Mouse (Mus musculus) fibroblast of lung, adult 2 months (primary cell): ENCODE data around the gene Ehd2.

Source experiments
- DNase-seq: peaks from one replicate; pipeline ENCODE4 v3.0.0-alpha.2; 2011; ENCODE audit warnings: low read depth

Ehd2 gene

DNA sequence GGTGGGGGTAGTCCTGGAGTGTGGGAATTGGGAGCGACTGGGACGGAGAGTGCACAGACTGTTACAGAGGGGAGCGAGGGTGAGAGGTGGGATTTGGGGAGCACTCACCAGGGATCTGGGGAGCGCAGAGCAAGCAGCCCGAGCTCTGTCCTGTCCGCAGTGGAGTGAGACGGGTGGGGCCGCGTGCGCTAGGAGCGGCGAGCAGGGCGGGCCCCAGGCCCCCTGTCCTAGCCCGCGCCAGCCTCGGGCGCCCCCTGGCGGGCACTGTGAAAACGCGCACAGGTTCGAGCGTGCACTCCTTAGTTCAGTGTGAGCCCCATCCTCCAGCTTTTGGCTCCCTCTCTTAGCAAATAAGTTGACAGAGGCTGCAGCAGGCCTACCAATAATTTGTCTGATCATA is at the start of gene Ehd2:
Ehd2 (minus strand) TSS at position 256 of the 400 bp plus-strand sequence.
- DNase-seq, result peak; percentile 58

DNA sequence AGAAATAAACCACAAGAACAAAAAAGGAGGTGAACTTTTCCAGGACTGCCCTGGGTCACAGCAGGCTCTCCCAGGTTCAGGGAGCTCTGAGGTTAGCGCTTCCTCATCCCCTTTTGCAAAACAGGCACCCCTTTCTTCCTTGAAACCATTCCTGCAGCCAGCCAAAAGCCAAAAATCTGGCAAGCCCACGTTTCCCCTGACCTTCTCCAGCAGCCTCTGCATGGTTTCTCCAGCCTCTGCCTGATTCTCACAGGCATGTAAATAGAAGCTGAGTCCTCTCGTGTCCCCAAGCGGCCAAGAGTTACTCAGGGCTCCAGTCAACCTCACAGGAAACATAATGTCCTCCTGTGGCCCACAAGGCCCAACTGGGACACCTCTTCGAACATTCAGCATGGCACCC is 48.0 kb upstream of the Ehd2 start:
- no peak for DNase-seq

- no peak for DNase-seq
Measured at GRCm38 (mm10) chr7:16014521-16015175, 47.3 kb upstream of the Ehd2 start.

DNA sequence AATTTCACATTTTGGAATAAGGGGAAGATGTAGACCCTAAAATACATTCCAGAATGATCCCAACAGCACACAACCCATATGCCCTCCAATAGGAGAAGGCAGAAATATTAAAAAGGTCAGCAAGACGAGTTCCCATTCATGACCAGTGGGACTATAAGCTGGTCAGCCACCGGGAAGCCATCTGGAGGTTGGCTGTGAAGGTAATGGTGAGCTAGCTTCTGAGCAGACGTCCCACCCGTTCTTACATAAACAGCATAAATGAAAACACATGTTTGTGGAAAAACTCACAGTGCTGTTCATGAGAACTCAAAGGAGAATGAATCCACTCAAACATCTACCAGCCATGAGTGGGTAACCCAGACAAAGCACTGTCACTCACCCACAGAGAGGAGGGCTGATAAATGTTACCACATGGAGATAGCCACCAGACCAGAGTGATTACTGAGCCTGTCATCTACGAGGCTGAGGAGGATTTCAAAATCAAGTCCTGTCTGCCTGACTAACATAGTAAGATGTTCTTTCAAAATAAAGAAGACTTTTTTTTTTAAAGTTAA is 46.4 kb upstream of the Ehd2 start:
- no peak for DNase-seq

DNA sequence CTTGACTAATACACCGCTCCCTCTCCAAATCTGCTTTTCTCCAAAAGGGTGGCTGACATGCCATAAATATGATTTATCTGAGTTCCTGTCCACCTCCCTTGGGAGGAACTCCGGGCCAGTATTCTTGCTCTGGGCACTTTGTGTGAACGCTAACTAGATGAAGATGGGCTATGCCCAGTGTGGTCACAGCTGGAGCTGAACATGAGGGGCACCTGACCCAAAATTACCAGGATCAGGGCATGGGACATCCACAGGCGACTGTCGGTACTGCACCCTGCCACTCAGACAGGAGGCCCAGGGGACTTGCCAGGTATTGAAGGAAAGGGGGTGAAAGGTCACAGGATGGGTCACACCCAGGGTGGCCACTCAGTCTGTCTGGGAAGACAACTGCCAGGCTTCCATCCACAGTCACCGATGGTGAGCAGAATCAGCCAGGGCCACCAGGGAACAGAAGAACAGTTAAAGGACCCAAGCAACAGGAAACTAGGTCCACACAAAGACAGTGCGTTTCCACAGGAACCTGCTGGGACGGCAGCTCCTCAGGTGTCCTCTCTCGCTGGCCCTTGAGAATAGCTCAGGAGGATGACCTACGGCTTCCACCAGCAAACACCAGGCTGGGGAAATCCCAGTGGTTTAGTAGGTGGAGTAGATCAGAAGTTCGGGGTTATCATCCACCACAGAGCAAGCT is 45.4 kb upstream of the Ehd2 start:
- no peak for DNase-seq

DNA sequence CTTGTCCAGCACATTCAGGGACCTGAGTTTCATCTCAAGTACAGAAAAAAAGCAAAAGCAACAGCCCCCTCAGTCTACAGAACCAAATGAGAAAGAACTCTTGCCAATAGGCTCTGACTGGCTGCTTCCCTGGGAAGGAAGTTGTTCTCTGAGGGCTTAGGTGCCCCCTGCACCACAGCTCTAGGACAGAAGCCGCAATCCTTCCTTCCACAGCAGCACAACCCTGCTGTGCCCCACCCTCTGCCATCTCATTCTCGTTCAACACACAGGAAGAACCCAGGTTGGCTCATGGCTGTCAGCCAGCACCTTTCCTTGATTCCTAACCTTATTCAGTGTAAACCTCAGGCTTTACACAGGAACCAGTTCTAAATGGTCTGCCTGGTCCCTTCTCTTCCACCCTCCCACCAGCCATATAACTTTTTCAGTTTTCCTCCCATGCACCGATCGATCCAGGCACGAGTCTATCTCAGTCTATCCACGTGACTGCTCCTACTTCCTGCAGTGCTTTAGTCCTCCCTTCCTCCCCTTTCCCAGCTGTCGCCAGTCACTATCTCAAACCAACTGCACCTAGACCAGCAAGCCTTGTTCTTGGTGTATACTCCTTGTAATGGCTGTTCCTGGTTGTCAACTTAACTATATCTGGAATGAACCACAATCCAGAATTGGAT is 44.2 kb upstream of the Ehd2 start:
- DNase-seq, result no peak

- no peak for DNase-seq
Measured at GRCm38 (mm10) chr7:16010649-16011048, 43.3 kb upstream of the Ehd2 start.

GRCm38 (mm10) chr7:16009636-16010035 is 42.3 kb upstream of the Ehd2 start:
- no peak for DNase-seq

GRCm38 (mm10) chr7:16005020-16005419 is 37.7 kb upstream of the Ehd2 start:
- DNase-seq, result no peak

DNA sequence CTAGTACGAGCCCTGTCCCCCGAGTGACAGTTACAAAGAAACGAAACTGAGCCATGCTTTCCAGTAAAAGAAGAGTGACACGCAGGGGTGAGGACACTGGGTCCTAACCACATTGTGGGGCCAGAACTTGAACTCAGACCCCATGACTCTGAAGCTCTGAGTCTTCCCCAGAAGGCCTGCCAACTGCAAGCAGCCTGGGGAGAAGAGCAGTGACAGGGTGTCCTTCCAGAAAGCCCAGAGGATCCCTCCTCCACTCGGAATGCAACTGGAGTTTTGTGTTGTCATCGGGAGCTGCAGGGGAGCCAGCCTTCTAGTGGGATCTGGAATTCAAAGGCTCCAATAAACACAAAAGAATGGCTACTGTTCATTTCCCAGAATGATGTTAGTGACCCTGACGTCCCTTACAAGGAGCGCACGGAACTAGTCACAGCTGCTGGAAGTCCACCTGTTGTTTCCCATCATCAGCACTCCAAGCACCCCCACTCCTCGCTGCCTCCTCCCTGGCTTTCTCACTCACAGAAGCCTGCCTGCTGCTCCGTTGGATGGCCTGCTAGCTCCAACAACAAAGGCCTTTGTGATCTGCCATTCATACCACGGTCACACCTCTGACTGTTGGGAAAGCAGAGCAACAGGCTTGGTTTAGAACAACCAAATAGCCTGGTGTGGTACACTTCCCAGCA is 37.0 kb upstream of the Ehd2 start:
- no peak for DNase-seq

DNA sequence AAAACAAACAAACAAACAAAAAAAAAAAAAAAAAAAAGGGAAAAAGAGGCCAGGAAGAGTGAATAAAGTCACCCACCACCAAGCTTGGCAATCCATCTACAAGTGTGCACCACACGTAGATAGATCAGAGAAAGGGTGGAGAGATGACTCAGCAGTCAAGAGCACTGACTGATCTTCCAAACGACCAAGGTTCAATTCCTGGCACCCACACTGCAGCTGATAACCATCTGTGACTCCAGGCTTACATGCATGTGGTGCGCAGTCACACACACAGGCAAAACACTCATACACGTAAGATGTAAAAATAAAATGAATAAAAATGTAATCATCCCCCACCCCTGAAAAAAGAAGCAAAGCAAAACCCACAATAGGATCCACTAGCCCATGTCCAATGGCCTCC is 35.7 kb upstream of the Ehd2 start:
- no peak for DNase-seq

GRCm38 (mm10) chr7:16002171-16002570 is 34.8 kb upstream of the Ehd2 start:
- peak; percentile 96 for DNase-seq

- DNase-seq, result no peak
Measured at GRCm38 (mm10) chr7:16001691-16002090, 34.3 kb upstream of the Ehd2 start.

GRCm38 (mm10) chr7:15993789-15994188 is 26.4 kb upstream of the Ehd2 start:
- no peak for DNase-seq

- DNase-seq, result no peak
Measured at GRCm38 (mm10) chr7:15993152-15993551, 25.8 kb upstream of the Ehd2 start.

DNA sequence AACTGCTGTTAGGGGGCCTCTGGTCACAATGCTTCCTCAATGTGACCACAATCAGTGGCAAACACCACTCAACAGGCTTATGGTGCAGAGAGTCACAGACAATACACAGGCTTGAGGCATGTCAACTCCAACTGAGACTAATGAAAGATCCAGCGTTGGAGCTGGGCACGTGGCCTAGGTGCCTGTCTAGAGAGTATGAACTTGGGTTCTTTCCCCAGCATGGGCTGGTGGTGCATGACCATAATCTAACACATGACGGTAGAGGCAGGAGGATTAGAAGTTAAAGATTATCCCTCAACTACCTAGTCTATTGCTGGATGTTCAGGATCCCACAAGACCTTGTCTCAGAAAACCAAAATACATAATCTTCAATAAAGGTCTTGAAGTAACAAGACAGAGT is 24.4 kb upstream of the Ehd2 start:
- no peak for DNase-seq

- DNase-seq, result no peak
Measured at GRCm38 (mm10) chr7:15987661-15988356, 20.4 kb upstream of the Ehd2 start.

DNA sequence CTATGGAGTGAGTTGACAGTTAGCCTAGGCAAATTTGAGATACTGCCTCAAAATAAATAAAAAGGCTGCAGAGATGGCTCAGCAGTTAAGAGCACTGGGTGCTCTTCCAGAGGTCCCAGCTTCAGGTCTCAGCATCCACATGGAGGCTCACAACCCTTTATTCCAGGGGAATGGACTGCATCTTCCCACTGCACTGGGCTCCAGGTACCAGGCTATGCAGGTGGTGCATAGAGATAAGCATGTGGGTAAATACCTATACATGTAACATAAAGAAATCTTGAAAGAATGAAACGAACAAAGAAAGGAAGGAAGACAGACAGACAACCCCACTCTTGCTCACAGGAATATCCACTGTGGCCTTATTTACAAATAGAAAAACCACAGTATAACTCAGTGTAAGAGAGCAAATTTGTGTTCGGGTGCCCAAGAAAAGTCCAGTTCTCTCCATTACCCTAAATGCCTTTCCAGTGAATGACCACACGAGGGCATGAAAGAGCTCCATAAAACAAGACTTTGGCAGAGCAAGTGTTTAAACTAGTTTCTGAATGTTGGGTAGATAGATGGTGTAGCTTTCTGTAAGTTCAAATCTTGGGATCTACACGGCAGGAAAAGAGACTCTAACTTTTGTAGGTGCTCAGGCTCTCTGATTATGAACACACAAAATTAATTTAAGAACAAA is 15.5 kb upstream of the Ehd2 start:
- DNase-seq, result no peak

GRCm38 (mm10) chr7:15981538-15981937 is 14.2 kb upstream of the Ehd2 start:
- DNase-seq, result no peak

DNA sequence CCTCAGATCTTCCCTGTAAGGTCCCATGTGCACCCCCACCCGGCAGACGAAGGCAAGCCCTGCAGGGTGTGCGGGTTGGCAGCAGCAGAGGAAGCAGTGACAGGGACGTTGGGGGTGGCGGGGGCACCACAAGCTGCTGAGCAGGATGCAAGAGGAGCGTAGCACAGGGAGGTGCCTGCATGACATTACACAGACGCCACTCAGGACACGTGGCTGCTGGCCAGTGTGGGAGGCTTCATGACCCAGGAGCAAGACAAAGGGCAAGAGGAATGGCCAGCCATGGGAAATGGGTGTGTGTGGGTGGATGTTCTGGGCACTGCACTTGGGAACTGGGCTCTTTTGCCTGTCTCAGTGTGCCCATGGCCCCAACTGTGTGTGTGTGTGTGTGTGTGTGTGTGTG is 12.9 kb upstream of the Ehd2 start:
- no peak for DNase-seq

GRCm38 (mm10) chr7:15975904-15976303 is 8.5 kb upstream of the Ehd2 start:
- DNase-seq, result no peak
